Mouse (Mus musculus) G1E (cell line): ENCODE measurements around the gene Foxs1.

ENCODE experiments used
- CTCF ChIP-seq: IDR thresholded peaks from 2 replicates; pipeline ENCODE4 v1.5.1; 2012; ENCODE audit warnings: low read depth, low read length, inconsistent platforms, mixed read lengths
- GATA1 ChIP-seq: IDR thresholded peaks from 2 replicates; pipeline ENCODE4 v1.6.1; 2012; ENCODE audit warnings: borderline replicate concordance, low read length, inconsistent platforms, mixed read lengths
- TAL1 ChIP-seq: conservative IDR thresholded peaks from 2 replicates; pipeline ENCODE4 v1.6.1; 2012; ENCODE audit warnings: low read depth, low read length, inconsistent platforms, mixed read lengths

DNA sequence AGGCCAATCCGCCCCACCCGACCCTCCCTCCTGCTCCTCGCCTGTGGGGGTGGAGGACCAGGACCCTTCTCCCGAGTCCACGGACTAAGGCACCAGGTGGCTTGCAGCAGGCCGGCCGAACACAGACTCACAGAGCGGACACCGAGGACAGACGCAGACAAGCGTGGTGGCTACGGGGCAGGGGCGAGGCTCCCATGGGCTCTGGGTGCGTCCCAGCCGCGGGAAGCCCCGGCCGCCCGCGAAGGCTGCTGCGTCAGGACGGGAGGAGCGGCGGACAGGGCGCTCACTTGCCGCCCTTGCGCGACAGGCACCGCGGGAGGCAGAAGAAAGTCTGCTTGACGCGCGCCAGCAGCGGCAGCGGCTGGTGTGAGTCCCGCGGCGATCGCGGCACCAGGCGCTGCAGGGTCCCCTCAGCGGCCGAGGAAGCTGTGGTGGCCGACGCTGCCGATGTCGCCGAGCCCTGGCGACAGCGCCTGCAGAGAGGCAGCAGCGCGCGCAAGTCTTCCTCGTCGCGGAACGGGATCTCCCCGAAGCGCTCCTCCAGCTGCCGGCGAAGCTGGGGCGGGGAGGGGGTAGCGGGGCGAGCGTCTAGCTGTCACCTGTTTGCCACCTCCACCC, 10.0 kb upstream of the Foxs1 start:
- TF ChIP-seq CTCF (no peak), GATA1 (no peak), TAL1 (no peak)
